Mouse (Mus musculus) spleen, adult 12 weeks (tissue): ENCODE results near the gene Acat3.
"Not testable (repeated sequence)": the region's sequence is repeated elsewhere in the genome, so short reads cannot be mapped to it uniquely, and the experiment has no call there.

Experiments used
- DNase-seq: peaks from one replicate; pipeline ENCODE4 v3.0.0; 2022; ENCODE audit warnings: low spot score

Acat3 gene

GRCm38 (mm10) chr17:12940151-12940805 is at the start of gene Acat3:
Acat3 (minus strand) TSS chr17:12940600.
- no peak for DNase-seq

DNA sequence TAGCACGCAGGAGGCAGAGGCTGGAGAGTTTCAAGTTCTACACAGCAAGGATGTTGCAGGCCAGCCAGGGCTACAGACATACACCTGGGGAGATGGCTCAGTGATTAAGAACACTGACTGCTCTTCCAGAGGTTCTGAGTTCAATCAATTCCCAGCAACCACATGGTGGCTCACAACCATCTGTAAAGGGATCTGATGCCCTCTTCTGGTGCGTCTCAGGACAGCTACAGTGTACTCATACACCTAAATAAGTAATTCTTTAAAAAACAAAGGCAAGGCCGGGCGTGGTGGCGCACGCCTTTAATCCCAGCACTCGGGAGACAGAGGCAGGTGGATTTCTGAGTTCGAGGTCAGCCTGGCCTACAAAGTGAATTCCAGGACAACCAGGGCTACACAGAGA is 47.7 kb upstream of the Acat3 start:
- DNase-seq: not testable (repeated sequence)

- DNase-seq: no peak
Measured at GRCm38 (mm10) chr17:12983988-12984387, 43.6 kb upstream of the Acat3 start.

DNA sequence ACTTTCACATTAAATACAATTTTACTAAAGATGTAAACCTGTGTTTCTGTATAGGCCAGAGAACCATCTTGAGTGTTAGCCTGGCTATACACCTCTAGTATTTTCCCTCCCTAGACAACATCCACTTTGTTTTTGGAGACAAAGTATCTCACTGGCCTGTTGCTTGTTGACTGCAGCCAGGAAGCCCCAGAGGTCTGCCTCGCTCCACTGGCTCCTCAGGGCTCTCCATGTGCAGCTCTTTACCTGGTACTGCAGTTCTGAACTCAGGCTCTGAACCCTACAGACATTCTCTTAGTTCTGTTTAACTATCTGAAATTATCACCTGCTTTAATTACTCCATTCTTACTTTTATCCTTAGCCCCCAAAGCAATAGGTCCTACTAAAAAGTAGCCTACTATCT is 38.1 kb upstream of the Acat3 start:
- no peak for DNase-seq

DNA sequence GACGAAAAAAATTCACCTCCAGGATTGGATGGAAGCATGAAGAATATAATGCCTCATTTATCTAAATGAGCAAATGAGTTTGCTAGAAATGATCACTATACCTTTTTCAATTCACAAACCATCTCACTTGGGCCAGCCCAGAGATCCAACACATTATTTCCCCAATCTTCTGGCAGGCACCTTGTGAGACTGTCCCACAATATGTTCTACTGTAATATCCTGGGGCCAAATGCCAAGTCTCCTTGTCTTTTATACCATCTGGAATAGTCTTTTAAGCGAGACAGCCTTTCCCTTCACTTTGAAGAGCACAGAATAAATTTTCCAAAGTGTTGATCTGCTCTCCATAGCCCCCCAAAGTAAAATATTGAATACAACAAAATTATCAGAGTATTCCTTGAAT is 33.5 kb upstream of the Acat3 start:
- no peak for DNase-seq

DNA sequence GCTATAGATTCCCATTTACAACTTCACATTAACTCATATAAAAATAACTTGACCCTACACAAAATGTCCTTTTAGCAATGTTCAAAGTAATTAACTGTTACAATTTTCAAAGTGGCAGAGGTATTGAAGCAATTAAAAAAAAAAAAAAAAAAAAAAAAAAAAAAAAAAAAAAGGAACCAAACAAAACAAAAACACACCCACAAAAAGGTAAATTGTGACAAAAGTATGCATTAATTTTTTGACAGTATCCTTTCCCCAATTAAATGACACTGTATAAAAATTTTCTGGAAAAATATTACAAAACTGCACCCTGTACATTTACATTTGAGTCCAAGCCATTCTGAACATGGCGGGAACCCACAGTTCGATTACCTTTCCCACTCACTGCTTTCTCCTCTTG is 26.8 kb upstream of the Acat3 start:
- no peak for DNase-seq

DNA sequence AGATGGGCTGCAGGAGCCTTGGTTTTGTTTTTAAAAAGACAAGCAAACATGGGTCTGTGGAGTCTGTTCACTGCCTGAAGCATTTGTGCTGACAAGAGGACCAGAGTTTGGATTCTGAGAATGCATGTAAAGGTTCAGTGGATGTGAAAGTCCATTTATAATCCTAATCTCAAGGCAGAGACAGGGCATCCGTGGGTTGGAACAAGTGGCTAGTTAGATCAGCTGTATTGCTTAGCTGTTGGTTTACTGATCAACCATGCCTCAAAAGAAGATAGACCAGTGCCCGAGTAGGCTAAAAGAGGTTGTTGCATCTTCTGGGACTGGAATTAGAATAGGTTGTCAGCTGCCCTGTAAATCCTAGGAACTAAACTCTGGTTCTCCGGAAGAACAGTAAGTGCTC is 23.1 kb upstream of the Acat3 start:
- DNase-seq: no peak

DNA sequence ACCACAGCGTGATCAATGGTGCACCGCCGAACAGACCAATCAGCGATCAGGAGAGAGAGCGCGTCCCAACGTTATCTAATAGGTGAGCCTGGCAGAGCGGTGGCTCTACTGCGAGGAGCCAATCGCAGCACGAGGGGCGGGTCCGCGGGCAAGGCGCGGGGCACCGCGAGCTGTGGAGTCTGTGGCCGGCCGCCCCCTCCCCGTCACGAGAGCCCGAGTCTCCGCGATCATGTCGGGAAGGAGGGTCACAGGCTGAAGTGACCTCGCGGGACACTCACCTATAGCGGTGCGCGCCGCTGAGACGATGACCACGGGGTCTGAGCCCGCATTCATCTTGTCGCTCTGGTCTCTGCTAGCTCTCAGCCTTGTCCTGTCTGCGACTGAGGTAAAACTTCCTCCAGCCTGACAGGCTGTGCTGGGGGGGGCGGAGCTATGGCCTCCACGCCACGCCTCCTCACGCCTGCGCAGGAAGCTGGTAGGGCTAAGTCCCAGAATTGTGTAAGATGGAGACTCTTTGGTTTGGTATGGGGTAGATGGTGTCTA is 20.0 kb upstream of the Acat3 start, which contains the start of gene Acat2:
Acat2 (minus strand) TSS at position 417 of the 543 bp plus-strand sequence.
- DNase-seq: peak; percentile 91

DNA sequence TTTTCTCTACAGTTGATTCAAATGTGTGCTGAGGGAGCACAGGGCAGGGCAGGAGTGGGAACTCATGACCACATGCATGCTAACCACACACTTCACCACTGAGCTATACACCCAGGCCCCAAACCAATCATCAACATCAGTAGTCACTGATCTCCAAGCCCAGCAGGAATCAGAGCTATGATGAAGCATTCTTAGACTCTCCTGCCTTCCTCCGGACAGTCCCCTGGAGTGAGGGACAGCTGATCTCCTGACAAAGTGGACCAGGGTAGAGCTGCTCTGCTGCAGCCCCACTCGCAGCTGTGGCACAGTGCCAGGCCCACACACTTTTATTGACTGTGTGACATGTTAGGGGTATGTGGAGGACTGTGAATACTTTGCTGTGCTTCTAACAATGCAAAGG is 19.0 kb upstream of the Acat3 start:
- DNase-seq: not testable (repeated sequence)

GRCm38 (mm10) chr17:12956664-12957063 is 16.3 kb upstream of the Acat3 start:
- no peak for DNase-seq

GRCm38 (mm10) chr17:12949669-12950068 is 9.3 kb upstream of the Acat3 start:
- DNase-seq: no peak

DNA sequence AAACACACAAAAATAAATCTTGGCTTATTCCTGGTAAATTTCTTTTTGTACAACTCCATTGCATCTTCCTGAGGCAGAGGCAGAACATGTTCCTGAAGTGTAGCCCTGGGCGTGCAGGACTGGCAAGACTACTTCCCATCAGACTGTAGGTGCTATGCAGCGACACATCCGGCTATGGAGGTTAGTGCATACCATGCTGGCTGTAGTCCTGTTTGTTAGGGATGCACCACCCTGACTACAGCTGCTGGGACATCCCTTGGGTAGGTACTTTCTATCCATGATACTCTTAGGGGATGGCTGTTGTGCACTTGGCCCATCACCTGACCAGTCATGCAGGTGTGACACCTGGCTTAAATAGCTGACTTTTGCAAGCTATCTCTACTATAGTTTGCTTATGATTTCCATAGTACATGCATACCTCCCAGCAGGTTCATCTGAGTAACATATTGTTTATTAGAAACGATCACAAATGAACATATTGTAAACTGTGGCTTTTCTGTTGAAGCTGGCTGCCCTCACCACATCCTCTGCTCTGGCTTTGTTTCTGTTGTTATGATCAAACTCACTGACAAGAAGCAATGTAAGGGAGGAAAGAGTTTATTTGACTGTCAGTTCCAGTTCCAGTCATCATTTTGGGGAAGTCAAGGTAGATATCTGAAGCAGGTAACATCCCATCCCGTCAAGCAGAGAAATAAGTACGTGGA is 2.2 kb upstream of the Acat3 start:
- DNase-seq: no peak

- no peak for DNase-seq
Measured at GRCm38 (mm10) chr17:12941543-12942260, 1.3 kb upstream of the Acat3 start.

GRCm38 (mm10) chr17:12939377-12940148 is 837 bp downstream of the Acat3 start:
- not testable (repeated sequence) for DNase-seq

DNA sequence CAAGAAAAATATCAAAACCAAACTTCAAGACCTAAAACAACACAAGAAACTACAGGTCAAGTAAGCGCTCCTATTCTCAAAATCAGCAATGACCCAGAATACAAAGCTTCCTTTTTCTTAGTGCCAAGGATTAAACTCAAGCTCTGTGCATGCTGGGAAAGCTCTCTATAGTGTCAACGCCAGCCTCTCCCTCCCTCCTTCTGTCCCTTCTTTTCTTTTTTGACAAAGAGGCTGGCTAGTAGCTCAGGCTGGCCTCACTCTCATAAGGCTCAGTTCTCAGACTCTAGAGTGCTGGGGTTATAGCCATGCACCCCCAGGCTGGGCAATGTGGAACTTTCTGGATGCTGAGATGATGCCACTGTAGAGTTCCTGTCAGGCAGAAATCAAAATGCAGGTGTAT is 2.3 kb downstream of the Acat3 start:
- DNase-seq: no peak

DNA sequence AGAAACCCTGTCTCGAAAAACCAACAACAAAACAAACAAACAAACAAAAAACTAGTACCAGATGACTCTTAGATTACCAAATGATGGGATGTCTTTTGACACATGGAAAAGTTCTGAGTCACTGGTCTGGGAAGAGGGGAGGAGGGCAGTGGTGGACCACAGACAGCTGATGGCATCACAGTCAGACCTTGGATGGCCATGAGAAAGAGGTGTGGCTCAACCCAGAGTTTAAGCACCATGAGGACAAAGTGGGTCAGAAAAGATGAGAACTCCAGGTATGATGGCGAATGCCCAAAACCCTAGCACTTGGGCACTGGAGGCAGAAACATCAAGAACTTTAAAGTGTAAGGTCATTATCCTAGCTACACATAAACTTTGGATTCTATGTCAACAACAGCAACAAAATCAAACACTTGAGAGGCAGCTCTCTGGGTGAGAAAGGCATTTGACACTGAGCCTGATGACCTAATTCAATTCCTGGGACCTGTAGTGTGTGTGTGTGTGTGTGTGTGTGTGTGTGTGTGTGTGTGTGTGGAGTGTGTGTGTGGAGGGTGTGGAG is 2.9 kb downstream of the Acat3 start:
- DNase-seq: no peak

GRCm38 (mm10) chr17:12935719-12936118 is 4.7 kb downstream of the Acat3 start:
- DNase-seq: no peak

DNA sequence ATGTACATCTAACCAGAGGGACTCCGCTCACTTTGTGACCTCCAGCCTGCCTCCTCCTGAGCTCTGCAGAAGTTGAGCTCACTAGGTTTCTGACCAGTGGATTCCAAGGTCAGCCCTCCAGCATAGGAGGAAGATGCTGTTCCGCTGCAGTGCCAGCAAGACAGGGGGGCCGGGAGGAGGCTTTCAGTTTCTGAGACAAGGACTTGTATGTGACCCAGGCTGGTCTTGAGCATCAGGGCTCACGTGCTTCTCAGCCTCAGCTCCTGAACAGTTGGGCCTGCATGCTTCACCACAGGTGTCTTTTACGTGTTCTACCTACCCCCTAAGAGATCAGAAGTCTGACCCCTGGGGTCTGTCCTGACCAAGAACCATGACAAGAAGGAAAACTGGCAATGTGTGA is 8.8 kb downstream of the Acat3 start:
- not testable (repeated sequence) for DNase-seq

- DNase-seq: no peak
Measured at GRCm38 (mm10) chr17:12925703-12926180, 14.7 kb downstream of the Acat3 start.

DNA sequence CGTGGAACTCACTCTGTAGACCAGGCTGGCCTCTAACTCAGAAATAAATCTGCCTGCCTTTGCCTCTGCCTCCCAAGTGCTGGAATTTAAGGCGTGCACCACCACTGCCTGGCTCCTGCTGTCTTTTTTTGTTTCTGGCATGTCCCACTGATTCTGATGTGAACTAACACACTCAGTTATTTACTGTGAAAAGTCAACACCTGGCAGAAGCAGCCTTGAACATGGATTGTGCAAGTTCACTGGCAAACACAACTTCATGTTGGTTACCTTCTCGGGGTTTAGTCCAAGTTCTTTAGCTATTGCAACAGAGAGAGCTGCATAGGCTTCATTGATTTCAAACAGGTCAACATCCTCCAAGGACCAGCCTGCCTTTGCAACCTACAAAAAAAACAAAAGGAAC is 15.4 kb downstream of the Acat3 start:
- no peak for DNase-seq

- no peak for DNase-seq
Measured at GRCm38 (mm10) chr17:12921073-12921472, 19.3 kb downstream of the Acat3 start.
